Mouse (Mus musculus): Measurements from ENCODE around the gene Zcchc8.

DNA sequence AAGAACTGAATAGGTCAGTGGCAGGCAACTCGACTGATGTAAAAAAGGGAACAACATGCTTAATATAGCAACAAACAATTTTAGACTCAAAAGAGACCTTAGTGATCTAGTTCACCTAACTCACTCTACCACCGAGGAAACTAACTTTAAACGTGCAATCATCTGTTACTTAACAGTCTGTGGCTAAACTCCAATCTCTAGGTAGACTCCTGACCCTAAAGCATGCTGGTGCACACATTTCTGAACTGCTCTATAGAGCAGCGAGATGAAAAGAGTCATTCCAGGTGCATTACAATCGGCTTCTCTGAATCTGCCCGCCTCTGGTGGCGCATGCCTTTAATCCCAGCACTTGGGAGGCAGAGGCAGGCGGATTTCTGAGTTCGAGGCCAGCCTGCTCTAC, 45.2 kb downstream of the Zcchc8 start:
- TF ChIP-seq POLR2A (IDR thresholded peaks at IDR 0.05; ENCODE audit: insufficient read depth, low read depth, low read length) (no peak), CTCF (IDR thresholded peaks at IDR 0.05; ENCODE audit: insufficient read depth, low read depth, low read length) (no peak)
